Mouse (Mus musculus): Measurements from ENCODE around the gene Rab17.

Gene Rab17

DNA sequence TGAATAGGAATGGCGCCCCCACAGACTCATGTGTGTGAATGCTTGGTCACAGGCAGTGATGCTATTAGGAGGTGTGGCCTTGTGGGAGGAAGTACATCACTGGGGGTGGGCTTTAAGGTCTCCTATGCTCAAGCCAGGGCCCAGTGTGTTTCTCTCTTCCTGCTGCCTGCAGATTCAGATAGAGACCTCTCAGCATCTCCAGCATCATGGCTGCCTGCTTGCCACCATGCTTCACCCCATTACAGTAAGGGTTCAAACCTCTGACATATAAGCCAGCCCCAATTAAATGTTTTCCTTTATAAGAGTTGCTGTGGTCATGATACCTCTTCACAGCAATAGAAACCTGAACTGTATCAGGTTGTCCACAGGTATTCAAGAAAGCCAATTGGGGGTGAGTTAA, 26.5 kb upstream of the Rab17 start:
- no peak for DNase-seq (ENCODE audit: low read depth, low spot score)

DNA sequence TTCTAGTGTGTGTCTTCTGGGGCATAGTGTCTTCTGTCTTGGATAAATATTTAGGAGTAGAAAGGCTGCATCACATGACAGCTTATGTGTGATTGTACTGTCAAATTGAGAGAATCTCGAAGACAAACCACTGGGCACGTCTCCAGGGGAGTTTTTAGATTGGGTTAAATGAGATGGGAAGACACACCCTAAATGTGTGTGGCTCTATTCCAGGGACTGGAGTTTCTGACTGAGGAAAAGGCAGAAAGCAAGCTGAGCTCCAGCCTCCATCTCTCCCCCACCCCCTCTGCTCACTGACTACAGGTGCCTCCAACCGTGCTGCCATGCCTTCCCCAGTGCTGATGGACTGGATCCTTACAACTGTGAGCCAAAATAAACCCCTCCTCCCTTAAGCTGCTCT, 11.9 kb upstream of the Rab17 start:
- DNase-seq (ENCODE audit: low read depth, low spot score) = no peak

DNA sequence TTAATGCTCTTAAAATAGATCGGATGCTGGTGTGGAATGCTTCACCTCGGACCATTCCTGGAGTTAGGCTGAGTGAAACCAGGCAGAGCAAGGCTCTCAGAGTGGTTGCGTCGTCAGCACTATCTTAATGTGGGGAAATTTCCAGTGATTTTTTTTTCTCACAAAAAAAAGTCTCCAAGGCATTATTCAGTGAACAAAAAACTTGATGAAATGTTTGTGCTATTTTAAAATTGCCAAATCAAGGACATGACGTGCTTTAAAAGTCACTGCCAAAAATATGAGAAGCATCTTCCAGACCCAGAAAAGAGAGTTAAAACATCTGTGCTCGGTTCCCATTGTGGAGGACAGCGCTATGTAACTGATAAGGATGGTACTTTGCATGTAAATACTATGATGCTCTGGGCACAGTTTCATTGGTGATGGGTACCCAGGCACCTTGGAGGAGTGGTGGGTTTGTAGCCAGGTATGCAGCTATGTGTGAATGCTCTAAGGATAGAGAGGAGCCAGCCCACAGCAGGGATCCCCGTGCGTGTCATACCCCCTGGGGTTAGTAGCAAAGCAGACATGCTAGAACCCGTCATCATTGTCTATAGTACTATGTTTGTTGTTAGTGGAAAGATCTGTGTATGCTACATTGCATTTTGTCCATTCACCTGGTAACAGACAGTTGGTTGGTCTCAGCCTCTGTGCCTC, 11.3 kb upstream of the Rab17 start:
- no peak for DNase-seq (ENCODE audit: low read depth, low spot score)

DNA sequence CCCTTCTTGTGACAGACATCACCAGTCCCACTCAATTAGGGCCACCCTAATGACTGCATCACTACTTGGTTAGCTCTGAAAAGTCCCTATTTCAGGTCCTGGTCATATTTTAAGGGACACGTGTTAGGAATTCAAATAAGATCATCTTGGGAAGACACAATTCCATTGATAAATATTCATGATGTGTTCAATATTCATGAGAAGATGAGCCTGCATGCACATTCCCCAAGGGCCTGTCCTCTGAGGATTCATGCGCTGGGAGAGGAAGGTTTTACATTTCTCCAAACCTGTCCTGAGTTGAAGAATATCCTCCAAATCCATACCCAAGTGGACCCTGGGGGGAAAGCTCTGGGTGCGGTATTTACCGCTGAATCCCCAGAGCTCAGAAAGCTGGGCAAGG, 6.5 kb upstream of the Rab17 start:
- no peak for DNase-seq (ENCODE audit: low read depth, low spot score)

DNA sequence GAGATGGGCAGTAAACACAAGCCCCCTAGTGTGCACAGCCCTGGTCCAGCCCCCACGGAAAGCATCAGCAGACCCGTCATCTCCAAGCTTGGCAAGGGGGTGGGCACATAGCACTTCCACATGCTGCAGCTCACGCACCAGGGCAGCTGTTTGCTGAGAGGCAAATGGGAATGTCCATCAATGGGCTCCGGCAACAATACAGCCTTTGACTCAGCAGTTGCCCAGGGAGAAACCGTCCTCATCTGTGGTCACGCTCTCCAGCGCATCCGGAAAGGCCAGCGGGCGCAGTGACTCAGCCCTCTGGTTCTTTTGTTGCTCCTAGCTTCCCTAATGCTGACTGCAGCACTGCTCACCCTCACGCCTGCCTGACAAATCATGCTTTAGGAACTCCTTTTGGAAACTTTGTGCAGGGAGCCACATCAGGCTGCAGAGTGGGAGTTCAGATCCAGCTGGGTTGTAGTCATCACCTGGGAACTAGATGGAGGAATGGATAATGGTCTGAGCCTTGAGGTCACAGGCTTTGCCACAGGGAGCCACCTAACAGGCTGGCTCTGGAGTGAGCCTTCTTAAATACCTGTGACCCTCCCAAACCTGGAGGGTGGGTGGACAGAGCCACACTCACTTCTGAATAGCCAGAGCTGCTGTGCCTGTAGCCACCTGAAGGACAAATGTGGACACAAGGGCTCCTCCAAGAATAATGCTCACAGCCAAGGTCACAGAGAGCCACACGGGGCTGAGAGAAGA, 5.6 kb upstream of the Rab17 start:
- no peak for DNase-seq (ENCODE audit: low read depth, low spot score)

DNA sequence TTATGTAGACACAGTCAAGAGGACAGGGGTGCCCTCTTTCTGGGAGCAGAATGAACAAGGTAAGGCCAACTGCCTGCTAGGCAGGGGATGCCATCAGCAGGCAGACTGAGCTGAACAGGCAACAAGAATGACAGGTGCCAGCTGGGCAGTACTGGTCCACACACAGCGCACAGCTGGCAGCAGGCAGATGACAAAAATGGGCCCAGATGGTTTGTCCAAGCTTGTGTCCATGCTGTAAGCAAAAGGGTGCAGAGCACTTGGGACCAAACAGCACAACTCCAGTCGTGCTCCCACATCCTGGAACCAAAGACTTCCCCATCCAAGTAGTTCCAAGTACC, 4.1 kb upstream of the Rab17 start:
- DNase-seq (ENCODE audit: low read depth, low spot score) = no peak

DNA sequence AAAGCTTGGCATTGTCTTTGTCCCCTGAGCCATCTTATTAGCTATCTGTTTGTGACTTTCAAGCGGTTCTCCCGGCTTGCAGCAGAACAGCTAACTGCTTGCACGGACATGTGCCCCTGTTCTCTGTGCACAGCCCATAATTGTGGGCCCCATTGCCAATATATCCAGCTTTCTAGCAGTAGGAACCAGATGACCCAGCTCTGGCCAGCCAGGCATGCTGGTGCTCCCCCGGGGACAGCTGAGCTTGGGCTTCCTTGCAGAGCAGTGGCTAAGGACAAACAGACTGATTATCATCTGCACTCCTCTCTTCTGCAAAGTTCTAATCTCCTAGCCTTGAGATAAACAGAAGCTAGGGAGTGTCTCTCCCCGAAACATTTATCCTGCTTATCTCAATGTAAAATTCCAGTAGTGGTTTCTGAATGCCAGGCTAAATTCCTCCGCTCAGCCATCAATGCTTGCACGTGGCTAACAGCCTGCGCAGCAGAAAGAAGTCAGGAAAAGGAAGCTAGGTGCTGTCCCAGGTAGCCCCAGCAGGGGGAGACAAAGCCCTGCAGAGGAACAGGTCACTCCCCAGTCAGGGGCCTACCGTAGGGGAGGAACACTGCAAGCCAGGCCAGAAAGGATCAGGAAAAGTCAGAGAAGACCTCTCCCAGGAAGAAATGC, 3.6 kb upstream of the Rab17 start:
- DNase-seq (ENCODE audit: low read depth, low spot score) = peak; percentile 43

DNA sequence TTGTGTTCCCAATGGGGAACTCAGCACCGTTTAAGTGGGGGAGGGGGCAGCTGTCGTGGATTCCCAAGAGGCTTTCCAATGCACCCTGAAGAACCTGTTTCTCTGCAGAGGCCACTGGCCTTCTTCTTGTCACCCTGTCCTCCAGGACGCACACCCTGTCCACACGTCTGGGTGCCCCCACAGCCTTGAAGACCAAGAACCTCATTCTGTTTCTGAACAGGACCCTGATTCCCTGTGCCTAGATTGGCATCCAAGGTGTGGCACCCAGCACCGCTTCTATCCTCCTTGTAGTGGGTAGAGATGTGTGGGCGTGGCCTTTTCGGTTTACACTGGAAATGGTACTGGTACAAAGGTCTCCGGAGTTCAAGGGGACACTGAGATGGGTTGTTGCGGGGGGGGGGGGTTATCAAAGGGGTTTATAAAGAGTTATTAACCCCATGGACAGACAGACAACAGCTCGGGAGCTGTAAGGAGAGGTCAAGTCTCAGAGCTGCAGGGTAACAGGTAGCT, 475 bp upstream of the Rab17 start:
- no peak for DNase-seq (ENCODE audit: low read depth, low spot score)

DNA sequence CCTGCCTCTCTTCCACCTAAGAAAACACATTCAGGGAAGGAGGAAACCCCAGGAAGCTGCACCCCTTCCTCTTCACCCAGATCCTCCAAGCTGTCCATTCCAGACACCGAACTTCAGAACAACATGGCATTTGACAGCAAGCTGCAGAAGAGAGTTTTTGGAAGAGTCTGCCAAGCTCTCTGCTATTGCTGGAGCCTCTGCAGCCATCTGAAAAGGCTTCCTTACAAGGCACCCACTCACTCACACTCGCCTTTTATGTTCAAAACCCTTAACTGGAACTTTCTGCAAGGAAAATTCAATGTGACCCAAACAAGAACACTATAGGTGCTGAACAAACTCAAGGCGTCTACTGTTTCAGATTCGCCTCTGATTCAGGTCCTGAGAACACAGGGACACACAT, 812 bp downstream of the Rab17 start:
- DNase-seq (ENCODE audit: low read depth, low spot score) = no peak

DNA sequence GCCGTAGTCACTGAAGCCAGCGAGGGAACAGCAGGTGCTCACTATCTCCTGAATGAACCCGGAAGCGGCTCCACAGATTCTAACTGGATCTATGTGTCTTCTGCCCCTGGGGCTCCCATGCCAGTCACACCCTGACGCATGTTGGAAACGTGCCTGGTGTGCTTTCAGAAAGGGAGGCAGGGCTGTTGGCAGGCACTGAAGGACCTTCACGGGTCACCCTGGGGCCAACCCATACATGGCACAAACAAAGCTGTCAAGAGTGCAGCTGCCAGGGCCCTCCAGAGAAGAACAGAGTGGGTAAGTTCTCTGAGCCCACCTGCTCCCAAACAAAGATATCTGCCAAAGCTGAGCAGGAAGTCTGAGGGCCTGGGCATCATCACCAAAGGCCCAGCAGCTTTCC, 1.9 kb downstream of the Rab17 start:
- no peak for DNase-seq (ENCODE audit: low read depth, low spot score)

DNA sequence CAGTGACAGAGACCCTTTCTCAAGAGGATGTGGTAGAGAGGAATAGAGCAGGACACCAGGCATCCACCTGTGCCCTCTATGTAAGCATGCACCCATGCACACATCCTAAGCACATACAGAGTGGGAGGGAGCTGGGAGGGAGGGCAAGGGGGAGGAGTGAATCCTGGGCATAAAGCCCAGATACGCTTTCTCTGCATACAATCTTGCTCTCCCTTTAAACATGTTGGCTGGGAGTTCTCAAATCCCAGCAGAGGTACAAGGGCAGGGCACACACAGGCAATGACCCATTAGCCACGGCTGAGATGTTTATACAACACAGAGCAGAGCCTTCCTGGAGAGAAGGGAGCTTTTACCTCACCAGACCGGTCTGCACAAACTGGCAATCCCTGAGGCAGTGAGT, 6.5 kb downstream of the Rab17 start:
- no peak for DNase-seq (ENCODE audit: low read depth, low spot score)

DNA sequence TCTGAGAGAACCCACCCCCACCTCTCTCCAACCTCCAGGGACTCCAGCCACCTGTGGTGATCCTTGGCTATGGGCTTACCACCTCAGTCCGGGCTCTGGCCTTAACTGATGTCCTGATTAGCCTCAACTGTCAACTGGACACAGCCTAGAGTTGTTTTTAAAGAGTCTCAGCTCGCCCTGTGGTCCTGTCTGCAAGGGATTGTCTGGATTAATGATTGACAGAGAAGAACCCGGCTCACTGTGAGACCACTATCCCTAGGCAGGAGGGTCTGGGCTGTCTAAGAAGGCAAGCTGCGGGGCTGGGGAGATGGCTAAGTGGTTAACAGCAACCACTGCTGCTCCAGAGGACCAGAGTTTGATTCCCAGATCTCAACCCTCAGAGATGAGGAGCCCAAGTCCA, 6.9 kb downstream of the Rab17 start:
- DNase-seq (ENCODE audit: low read depth, low spot score) = no peak

DNA sequence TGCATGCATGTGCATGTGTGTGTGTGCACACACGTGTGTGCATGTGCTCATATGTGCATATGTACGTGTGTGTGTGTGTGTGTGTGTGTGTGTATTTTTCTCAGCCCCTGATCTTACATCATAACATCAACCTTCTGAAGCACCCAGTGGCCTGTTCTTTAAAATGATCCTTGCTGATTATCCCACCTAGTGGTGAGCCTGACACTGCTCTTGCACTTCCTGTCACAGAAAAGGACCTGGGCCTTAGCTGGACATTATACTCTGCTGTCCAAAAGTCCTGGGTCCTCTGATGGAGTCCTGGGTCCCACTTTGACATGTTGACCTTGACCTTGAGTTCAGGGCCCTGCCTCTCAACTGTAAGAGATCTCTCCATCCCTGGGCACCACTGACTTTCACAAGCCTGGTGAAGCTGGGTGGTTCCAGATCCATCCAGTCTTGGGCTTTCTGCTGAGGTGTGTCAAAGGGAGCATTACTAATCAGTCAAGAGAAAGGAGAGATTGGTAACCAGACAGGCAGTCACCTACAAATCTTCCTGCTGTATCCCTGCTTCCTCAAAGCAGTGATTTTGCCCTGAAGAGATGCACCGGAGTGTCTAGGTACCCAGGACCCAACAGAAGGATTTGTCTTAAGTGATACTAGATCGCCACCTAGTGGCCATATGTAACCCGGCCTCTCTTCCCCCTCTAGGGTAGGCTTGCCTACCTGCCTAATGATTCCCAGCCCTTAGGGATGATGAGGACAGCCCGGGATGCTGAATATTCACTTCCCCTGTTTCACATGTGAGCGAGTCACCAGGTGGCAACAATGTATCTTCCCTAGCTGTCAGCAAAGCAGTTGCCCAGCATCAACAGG, 13.0 kb downstream of the Rab17 start:
- DNase-seq (ENCODE audit: low read depth, low spot score) = peak; percentile 50

DNA sequence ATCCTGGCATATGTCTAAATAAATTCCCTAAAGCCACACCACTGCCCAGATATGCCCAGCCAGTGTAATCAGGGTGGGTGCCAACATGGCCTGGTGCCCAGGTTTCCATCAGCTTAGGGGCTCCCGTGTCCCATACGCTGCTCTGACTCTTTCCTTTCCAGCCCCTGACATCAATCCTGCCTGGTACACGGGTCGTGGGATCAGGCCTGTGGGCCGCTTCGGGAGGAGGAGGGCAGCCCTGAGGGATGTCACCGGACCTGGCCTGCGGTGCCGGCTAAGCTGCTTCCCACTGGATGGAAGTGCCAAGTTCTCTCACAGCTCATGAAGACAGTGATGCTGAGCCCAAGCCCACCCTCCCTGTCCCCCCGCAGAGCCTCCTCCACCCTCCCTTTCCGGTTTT, 15.8 kb downstream of the Rab17 start:
- no peak for DNase-seq (ENCODE audit: low read depth, low spot score)

DNA sequence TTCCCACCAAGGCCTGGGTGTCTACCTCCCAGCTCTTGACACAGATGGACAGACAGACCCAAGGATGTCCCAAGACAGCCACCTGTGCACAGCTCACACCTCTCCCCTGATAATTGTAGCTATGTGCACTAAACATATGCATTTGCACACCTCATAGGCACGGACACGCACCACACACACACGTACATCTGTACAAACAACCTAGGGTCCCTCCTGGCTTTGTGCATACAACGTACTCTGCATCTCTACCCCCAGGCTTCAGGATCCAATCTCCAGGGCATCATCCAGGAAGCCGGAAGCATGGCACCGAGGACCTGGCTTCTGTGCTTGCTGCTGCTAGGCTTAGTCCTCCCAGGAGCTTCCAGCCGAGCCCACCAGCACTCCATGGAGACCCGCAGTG, 16.7 kb downstream of the Rab17 start, which contains the start of gene Prlh:
TSS of gene Prlh (plus strand) at position 301 of the 400 bp plus-strand sequence.
- no peak for DNase-seq (ENCODE audit: low read depth, low spot score)

DNA sequence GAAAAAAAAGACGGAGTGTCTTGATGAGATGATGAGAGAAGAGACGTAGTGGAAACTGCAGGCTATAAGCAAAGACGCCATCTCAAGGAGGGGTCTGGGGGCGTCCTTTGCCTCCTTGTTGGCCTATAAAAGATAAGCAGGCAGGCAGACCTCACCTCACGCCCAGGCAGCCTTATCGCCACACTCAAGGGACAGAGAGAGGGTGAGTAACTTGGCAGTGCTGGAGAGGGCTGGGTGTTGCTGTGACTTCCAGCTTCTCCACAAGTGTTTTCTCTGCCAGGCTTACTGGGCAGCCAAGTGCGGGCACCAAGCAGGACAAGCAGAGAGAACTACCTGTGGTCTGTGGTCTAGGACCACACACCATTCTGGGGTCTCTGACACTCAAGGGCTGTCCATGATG, 17.8 kb downstream of the Rab17 start:
- DNase-seq (ENCODE audit: low read depth, low spot score) = no peak

DNA sequence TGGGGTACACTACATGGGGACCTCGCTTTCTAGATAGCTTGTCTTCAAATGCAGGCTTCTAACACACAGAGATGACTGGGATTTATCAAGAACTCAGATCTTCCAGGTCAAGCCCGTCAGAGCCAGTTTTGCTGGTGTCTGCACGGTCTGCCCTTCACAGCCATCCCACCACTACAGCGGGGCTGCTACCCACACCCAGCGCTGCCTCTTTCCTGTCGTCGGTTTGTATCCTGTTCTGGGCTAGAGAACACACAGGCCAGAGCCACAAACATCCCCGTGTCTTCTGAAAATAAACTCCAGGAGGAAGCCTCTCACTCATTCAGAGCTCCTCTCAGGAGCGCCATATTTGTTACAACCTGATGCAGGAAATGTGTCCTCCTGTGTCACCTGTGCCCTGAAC, 20.2 kb downstream of the Rab17 start:
- DNase-seq (ENCODE audit: low read depth, low spot score) = no peak

DNA sequence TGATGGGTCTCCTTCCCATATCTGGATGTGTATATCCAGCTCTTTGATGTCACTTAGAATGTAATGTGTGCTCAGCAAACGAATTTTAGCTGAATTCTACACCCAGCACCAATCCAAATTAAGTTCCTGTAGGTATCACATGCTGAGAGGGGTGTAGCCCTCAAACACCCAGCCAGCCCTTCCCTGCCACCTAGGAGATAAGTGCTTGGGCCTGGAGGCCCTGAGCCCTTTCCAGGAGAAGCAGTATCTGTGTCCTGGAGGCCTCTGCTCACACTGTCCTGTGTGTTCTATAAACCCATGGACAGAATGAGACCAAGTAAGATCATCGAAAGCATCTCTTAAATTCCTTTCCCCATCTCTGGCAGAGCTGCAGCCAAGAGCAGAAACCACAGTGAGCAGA, 22.2 kb downstream of the Rab17 start:
- no peak for DNase-seq (ENCODE audit: low read depth, low spot score)

DNA sequence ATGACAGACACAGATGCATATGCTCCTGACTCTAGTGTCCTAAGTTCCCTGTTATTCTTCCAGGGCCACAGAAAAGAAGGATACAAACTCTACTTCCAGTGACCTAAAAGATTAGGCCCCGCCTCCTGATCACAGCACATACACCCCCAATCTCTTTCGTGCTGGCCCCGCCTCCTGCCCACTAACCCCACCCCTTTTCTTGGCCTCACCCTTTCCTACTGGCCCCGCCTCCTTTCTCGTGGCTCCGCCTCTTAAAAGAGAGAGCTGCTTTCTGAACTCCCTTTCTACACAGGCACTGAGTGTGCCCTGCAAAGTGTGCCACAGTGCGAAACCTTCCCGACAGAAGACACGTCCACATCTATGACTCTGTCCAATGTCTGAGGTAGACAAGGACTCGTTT, 24.3 kb downstream of the Rab17 start:
- DNase-seq (ENCODE audit: low read depth, low spot score) = no peak

DNA sequence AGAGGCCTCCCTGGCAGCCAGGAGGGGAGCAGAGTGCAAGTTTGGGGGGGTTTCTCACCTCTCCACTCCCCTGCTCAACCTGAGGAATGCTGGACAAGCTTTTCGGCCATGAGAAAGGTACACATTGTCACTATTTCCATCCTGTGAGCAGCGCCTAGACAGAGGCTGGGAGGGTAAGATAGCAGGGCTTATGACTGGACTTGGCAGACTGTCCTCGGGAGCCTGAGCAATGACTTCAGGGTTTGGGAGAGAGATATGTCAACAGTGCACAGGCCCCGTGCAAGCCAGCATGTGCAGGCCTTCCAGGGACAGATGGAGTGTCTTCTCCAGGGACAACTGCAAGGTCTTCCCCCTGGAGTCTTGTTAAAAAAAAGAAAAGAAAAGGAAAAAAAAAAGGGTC, 29.5 kb downstream of the Rab17 start:
- no peak for DNase-seq (ENCODE audit: low read depth, low spot score)

DNA sequence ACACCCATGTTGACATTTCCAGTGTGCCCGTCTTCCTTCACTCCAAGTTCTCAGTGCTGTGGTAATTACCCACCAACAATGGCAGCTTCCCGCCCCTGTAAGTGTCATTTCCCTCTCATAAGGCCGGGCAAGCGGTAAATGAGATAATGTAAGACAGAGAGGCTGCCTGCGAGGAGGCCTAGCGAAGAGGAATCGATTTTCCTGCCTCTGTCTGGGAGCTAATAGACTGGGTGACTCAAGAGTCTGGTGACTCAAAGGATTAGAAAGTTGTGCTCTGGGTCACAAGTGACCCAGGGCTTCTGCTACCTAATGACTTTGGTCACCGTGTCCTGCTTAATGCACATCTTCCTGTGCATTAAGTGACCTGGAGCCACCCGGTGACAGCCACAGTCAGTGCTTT, 32.5 kb downstream of the Rab17 start:
- DNase-seq (ENCODE audit: low read depth, low spot score) = no peak

DNA sequence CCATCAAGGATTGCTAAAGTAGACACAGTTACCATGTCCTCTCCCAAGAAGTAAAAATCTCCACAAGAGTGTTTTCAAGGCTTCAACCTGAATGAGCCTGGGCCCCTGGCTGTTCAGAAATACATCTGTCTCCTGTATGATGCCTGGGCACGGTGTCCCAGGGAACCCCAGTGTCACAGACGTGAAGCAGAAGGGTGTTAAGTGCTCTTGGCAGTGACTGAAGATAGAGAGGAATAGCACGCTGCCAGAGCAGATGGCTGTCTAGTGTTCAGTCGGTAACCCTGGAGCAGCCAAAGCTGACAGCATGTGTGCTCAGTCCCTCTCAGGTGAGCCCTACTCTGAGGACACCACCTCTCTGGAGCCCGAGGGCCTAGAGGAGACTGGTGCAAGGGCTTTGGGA, 36.5 kb downstream of the Rab17 start:
- DNase-seq (ENCODE audit: low read depth, low spot score) = no peak

Measured in WW6 (cell line).